Mouse (Mus musculus): ENCODE results near the gene Focad. TPM values are rescaled to one million over a fixed set of nuclear protein-coding genes. Genes with fewer than 3 reads are reported as not detected.

The Focad gene
- polyA plus RNA-seq, 1 experiment = 14.6 TPM

GRCm38 (mm10) chr4:88314898-88315297, 220.5 kb downstream of the Focad start:
- no peak for DNase-seq
- Histone ChIP-seq H3K36me3 (ENCODE audit: control insufficient read depth, insufficient read depth, low read length) (no peaks in the 10 kb centered on the region), H3K4me3 (ENCODE audit: control insufficient read depth, insufficient read depth, low read length) (no peak overlapping the region), H3K27me3 (ENCODE audit: control insufficient read depth, insufficient read depth, low read length) (no peaks in the 10 kb centered on the region), H3K27ac (ENCODE audit: control insufficient read depth, insufficient read depth, low read length) (no peak overlapping the region), H3K4me1 (replicated peaks; ENCODE audit: control insufficient read depth, insufficient read depth, low read length) (no peaks in the 10 kb centered on the region)
- no peak for TF ChIP-seq POLR2A (IDR thresholded peaks at IDR 0.05; ENCODE audit: control insufficient read depth, extremely low read depth, insufficient read depth, low read length, poor library complexity)
- TF ChIP-seq CTCF (IDR thresholded peaks at IDR 0.05; ENCODE audit: borderline replicate concordance, control insufficient read depth, extremely low read depth, insufficient read depth, low read length, poor library complexity) = no peak
- whole genome bisulfite sequencing = 55% methylated on average over 3 of the region's 3 CpGs

DNA sequence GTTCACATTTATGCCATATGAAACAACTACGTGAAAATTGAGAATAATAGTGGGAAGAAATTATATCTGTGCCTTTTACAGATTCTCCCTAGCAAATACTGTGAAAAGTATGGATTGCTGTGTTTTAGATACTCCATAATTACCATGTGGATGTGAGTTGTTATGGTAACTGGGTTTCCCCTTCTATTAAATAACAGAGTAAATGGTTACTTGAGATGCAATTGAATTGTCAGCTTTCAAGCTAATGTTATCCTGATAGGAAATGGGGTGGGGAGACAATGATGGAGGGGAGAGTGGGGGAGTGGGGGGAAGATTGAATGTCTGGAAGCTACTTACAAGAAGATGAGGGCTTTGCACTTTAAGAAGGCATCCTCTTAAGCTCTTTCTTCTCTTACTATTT, 225.6 kb downstream of the Focad start:
- TF ChIP-seq POLR2A (IDR thresholded peaks at IDR 0.05; ENCODE audit: control insufficient read depth, extremely low read depth, insufficient read depth, low read length, poor library complexity) (no peak), CTCF (IDR thresholded peaks at IDR 0.05; ENCODE audit: borderline replicate concordance, control insufficient read depth, extremely low read depth, insufficient read depth, low read length, poor library complexity) (no peak)
- H3K27me3 ChIP-seq (ENCODE audit: control insufficient read depth, insufficient read depth, low read length) = no peaks in the 10 kb centered on the region
- no peak overlapping the region for H3K4me3 ChIP-seq (ENCODE audit: control insufficient read depth, insufficient read depth, low read length)
- DNase-seq = no peak
- H3K36me3 ChIP-seq (ENCODE audit: control insufficient read depth, insufficient read depth, low read length) = no peaks in the 10 kb centered on the region
- no peak overlapping the region for H3K27ac ChIP-seq (ENCODE audit: control insufficient read depth, insufficient read depth, low read length)
- 94% methylated on average over 1 of the region's 1 CpGs for WGBS
- H3K4me1 ChIP-seq (replicated peaks; ENCODE audit: control insufficient read depth, insufficient read depth, low read length) = no peaks in the 10 kb centered on the region

DNA sequence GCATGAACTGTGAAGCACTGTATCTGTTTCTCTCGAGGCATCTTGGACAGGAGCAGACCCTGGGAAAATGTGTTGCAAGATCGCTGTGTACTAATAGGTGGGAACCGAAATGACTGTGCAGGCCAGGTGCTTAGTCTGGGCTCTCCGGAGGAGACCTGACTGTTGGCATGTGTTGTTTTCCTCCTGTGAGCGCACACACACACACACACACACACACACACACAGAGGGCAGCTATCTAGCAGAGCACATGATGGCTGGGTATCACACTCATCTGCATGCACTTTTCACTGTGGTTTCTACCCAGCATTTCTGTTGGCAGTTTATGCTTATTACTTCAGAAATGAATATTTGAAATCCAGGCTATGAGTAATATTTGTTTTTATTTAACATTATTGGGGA, 231.0 kb downstream of the Focad start:
- DNase-seq = no peak
- H3K36me3 ChIP-seq (ENCODE audit: control insufficient read depth, insufficient read depth, low read length) = no peaks in the 10 kb centered on the region
- 94% methylated on average over 5 of the region's 5 CpGs for WGBS
- no peak overlapping the region for H3K4me3 ChIP-seq (ENCODE audit: control insufficient read depth, insufficient read depth, low read length)
- H3K27me3 ChIP-seq (ENCODE audit: control insufficient read depth, insufficient read depth, low read length) = no peaks in the 10 kb centered on the region
- TF ChIP-seq CTCF (IDR thresholded peaks at IDR 0.05; ENCODE audit: borderline replicate concordance, control insufficient read depth, extremely low read depth, insufficient read depth, low read length, poor library complexity) (no peak), POLR2A (IDR thresholded peaks at IDR 0.05; ENCODE audit: control insufficient read depth, extremely low read depth, insufficient read depth, low read length, poor library complexity) (no peak)
- H3K27ac ChIP-seq (ENCODE audit: control insufficient read depth, insufficient read depth, low read length) = no peak overlapping the region
- no peaks in the 10 kb centered on the region for H3K4me1 ChIP-seq (replicated peaks; ENCODE audit: control insufficient read depth, insufficient read depth, low read length)

GRCm38 (mm10) chr4:88334533-88334932, 240.1 kb downstream of the Focad start:
- DNase-seq = no peak
- Histone ChIP-seq H3K36me3 (ENCODE audit: control insufficient read depth, insufficient read depth, low read length) (no peaks in the 10 kb centered on the region), H3K4me3 (ENCODE audit: control insufficient read depth, insufficient read depth, low read length) (no peak overlapping the region), H3K27me3 (ENCODE audit: control insufficient read depth, insufficient read depth, low read length) (no peaks in the 10 kb centered on the region), H3K27ac (ENCODE audit: control insufficient read depth, insufficient read depth, low read length) (no peak overlapping the region), H3K4me1 (replicated peaks; ENCODE audit: control insufficient read depth, insufficient read depth, low read length) (no peaks in the 10 kb centered on the region)
- TF ChIP-seq POLR2A (IDR thresholded peaks at IDR 0.05; ENCODE audit: control insufficient read depth, extremely low read depth, insufficient read depth, low read length, poor library complexity) = no peak
- TF ChIP-seq CTCF (IDR thresholded peaks at IDR 0.05; ENCODE audit: borderline replicate concordance, control insufficient read depth, extremely low read depth, insufficient read depth, low read length, poor library complexity) = no peak
- 91% methylated on average over 4 of the region's 4 CpGs for WGBS

DNA sequence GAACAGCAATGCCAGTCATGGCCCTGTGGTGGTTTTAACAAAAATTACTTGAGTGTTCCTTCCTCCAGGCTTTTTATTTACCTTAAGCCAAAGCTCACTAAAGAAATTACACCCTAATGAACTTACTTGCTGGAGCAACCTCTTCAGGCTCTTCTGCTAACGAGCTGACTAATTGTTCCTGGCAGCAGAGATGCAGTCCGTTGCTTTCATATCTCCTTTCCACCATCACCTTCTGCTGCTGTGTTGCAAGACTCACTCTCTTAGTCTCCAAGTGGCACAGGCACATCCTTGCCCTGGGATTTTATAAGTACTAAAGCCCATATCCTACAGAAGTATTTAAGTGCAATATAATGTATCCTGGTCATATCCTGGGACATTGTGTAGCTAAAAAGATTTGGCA, 242.3 kb downstream of the Focad start:
- Histone ChIP-seq H3K36me3 (ENCODE audit: control insufficient read depth, insufficient read depth, low read length) (no peaks in the 10 kb centered on the region), H3K27me3 (ENCODE audit: control insufficient read depth, insufficient read depth, low read length) (no peaks in the 10 kb centered on the region), H3K27ac (ENCODE audit: control insufficient read depth, insufficient read depth, low read length) (no peak overlapping the region), H3K4me1 (replicated peaks; ENCODE audit: control insufficient read depth, insufficient read depth, low read length) (no peaks in the 10 kb centered on the region), H3K4me3 (ENCODE audit: control insufficient read depth, insufficient read depth, low read length) (no peak overlapping the region)
- TF ChIP-seq CTCF (IDR thresholded peaks at IDR 0.05; ENCODE audit: borderline replicate concordance, control insufficient read depth, extremely low read depth, insufficient read depth, low read length, poor library complexity) = no peak
- no peak for TF ChIP-seq POLR2A (IDR thresholded peaks at IDR 0.05; ENCODE audit: control insufficient read depth, extremely low read depth, insufficient read depth, low read length, poor library complexity)
- no peak for DNase-seq
- 95% methylated on average over 2 of the region's 2 CpGs for WGBS

DNA sequence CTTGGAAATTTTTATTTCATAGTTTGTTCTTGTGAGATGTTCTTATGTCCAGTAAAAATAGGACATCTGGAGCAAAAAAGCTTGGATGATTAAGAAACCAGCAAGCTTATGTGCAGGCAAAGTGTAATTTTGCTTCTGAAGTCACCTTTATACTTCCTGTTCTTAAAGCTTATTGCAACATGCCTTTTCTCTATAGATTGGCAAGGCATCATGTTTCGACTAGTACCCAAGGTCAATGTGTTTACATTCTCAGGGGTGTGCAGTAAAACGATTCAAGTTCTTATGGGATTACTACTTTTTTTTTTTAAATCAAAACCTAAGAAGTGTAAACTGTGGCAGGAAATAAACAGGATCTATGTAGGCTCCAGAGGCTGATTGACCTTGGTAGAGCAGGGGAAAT, 242.9 kb downstream of the Focad start:
- Histone ChIP-seq H3K36me3 (ENCODE audit: control insufficient read depth, insufficient read depth, low read length) (no peaks in the 10 kb centered on the region), H3K27ac (ENCODE audit: control insufficient read depth, insufficient read depth, low read length) (no peak overlapping the region), H3K4me3 (ENCODE audit: control insufficient read depth, insufficient read depth, low read length) (no peak overlapping the region), H3K27me3 (ENCODE audit: control insufficient read depth, insufficient read depth, low read length) (no peaks in the 10 kb centered on the region), H3K4me1 (replicated peaks; ENCODE audit: control insufficient read depth, insufficient read depth, low read length) (no peaks in the 10 kb centered on the region)
- TF ChIP-seq CTCF (IDR thresholded peaks at IDR 0.05; ENCODE audit: borderline replicate concordance, control insufficient read depth, extremely low read depth, insufficient read depth, low read length, poor library complexity) (no peak), POLR2A (IDR thresholded peaks at IDR 0.05; ENCODE audit: control insufficient read depth, extremely low read depth, insufficient read depth, low read length, poor library complexity) (no peak)
- no peak for DNase-seq
- 67% methylated on average over 2 of the region's 2 CpGs for WGBS

DNA sequence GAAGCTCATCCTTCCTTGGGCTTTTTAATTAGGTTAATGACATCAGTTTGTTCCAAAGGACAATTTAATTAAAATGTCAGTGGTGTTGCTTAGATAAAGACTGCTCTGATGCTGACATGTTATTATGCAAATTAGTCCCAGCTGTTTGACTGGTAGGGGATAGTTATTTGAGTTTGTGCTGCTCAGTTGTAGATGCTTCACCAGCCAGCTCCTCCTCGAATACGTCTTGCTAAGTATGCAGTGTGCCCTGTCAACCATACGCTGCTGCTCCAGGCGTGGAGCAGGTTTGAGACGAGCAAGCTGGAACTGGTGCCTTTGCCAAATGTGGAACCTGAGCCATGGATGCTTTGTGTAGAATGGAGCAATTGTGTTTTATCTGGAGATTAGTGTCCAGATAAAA, 243.7 kb downstream of the Focad start:
- no peak for DNase-seq
- no peak overlapping the region for H3K27ac ChIP-seq (ENCODE audit: control insufficient read depth, insufficient read depth, low read length)
- no peak overlapping the region for H3K4me3 ChIP-seq (ENCODE audit: control insufficient read depth, insufficient read depth, low read length)
- H3K36me3 ChIP-seq (ENCODE audit: control insufficient read depth, insufficient read depth, low read length) = no peaks in the 10 kb centered on the region
- TF ChIP-seq POLR2A (IDR thresholded peaks at IDR 0.05; ENCODE audit: control insufficient read depth, extremely low read depth, insufficient read depth, low read length, poor library complexity) (no peak), CTCF (IDR thresholded peaks at IDR 0.05; ENCODE audit: borderline replicate concordance, control insufficient read depth, extremely low read depth, insufficient read depth, low read length, poor library complexity) (no peak)
- no peaks in the 10 kb centered on the region for H3K27me3 ChIP-seq (ENCODE audit: control insufficient read depth, insufficient read depth, low read length)
- WGBS = 91% methylated on average over 5 of the region's 5 CpGs
- H3K4me1 ChIP-seq (replicated peaks; ENCODE audit: control insufficient read depth, insufficient read depth, low read length) = no peaks in the 10 kb centered on the region
